Mouse (Mus musculus) skeletal muscle tissue, adult 2 months (tissue): ENCODE measurements at regions not wholly inside any gene's neighbourhood (a gene's known extent, or its start where the extent isn't known, plus 50 kb on each side); places are given as distances from the start of the nearest gene placed in this dataset.
A peak's percentile ranks its signal among the peaks of the same experiment; 100 is the strongest.
"Not testable (repeated sequence)": the region's sequence is repeated elsewhere in the genome, so short reads cannot be mapped to it uniquely, and the experiment has no call there.

Experiments used
- DNase-seq: peaks from one replicate; pipeline ENCODE4 v3.0.0-alpha.2; 2012; ENCODE audit warnings: low read depth, low spot score

DNA sequence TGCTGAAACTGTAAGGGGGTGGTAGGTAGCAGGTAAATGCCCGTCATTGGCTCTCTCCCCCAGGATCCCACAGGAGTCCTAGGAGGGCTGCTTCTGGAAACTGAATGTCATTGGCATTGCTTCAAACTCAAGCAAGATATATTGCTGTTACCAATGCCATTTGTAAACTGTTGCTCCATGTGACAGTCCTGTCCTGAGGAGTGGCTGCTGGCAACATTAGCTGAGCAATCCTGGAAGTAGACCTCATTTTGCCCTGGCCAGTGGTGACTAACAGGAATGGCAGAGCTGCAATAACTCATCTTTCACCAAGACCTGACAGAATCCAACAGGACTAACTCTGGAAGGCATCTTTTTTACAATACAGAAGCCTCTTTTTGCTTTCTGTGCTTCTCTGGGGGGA is 143.2 kb downstream of the Gm815 start:
- peak; percentile 12 for DNase-seq

DNA sequence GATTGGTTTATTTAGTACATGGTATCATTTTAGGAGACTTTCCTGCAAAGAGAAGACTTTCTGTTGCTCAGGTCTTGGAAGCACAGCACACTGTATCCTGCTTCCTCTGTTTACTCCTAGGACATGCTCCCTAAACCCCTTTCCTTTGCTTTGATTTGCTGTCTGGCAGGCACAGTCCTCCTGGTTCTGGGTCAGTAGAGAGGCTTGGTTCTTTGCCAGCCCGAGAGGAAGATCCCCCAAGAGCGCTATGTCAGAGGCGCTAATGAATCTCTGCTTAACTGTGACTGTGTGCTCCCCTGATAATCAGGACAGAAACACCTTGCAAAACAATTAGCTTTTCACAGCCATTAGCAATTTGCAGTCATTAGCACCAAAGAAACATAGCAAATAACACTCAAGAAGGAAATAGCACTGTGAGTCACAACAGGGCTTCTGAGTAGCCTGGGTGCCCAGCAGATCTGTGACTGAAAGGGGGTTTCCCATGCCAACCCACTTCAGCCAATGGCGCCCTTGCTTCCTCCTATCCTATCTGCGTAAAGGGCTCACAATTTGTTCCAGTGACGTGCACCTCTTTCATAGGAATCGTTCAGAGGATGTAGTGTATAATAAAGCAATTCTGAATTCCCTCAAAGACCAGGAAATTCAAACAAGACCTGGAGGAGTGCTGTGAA is 145.5 kb downstream of the Gm815 start:
- no peak for DNase-seq

- no peak for DNase-seq
These were observed 146.9 kb downstream of the Gm815 start for GRCm38 (mm10) chr19:27032621-27033020.

- DNase-seq = peak; percentile 18
These were observed 152.6 kb downstream of the Gm815 start for GRCm38 (mm10) chr19:27038298-27038697.

DNA sequence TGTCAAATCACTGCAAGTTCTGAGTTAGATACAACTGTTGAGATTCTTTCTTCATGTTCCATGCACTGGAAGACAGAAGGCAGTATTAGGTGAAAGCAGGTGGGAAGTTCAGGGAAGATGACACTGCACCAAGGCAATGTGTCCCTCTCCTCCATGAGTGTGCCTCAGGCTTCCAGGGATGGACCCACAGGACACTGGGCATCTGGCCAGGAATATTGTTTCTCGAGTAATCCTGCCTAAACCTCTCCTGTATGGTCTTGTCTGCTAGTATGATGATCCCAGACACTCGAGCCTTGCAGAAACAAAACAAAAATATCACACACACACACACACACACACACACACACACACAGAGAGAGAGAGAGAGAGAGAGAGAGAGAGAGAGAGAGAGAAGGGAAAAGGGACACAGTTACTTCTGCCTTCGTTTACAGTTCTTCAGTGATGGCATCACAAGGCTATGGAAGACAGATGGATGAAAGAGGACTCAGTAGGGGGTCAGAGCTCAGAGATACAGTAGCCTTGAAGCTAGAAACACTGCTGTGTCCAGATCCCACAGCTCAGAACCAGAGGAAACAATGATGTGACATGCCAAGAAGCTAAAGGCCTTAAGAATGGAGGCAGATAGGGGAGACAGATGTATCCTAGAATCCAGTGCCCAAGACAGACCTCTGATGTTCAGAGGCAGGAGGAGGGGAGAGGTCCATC is 154.8 kb downstream of the Gm815 start:
- DNase-seq = no peak

DNA sequence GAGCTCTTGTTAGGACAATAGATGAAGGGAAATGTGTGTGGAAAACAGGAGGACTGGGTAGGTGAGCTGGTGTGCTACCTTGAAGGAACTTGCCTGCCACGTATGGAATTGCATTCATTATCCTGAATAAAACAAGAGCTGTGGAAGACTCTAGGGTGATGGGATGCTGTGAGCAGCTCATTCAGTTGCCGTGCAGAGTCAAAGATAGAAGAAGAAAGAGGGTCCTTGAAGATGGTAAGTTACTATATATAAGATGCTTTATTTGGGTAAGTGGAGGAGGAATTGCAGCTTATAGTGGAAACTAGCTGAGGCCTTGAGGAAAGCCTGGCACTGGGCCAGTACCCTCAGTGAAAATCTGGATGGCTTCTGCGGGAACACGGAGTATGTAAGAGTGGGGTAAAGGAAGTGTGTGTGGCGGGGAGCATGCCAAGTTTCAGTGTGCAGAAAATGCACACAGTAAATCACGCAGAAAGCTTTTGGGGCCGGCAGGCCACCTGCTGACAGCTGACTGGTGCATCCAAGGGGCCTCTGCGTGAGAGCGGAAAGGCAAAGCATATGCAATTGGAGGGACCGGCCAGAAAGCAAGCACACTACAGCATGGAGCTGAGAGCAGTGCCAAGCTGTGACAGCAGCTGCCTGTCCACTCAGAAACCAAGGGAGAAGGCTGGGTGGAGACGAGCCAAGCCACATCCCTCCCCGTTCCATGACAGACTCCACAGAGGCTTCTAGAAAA is 149.7 kb upstream of the Vldlr start:
- DNase-seq = peak; percentile 4

DNA sequence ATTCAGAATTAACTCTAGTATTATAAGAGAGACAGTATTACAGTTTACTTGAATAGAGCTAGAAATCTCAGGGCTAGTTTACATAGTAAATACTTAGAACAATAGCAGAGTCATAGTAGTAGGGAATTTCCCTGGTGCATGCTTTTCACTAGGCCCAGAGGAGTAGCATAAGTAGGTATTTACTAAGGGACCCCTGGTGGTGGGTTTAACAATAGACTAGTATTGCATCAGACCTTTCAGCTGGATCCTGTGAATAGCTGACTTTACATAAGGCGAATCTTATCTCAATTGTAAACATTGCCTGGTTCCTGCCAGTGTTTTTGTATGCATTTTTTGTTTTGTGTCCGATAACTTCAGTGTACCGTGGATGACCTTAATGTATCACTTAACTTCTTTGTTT is 143.0 kb upstream of the Vldlr start:
- DNase-seq = no peak

GRCm38 (mm10) chr19:27075019-27075418 is 141.3 kb upstream of the Vldlr start:
- DNase-seq = no peak

DNA sequence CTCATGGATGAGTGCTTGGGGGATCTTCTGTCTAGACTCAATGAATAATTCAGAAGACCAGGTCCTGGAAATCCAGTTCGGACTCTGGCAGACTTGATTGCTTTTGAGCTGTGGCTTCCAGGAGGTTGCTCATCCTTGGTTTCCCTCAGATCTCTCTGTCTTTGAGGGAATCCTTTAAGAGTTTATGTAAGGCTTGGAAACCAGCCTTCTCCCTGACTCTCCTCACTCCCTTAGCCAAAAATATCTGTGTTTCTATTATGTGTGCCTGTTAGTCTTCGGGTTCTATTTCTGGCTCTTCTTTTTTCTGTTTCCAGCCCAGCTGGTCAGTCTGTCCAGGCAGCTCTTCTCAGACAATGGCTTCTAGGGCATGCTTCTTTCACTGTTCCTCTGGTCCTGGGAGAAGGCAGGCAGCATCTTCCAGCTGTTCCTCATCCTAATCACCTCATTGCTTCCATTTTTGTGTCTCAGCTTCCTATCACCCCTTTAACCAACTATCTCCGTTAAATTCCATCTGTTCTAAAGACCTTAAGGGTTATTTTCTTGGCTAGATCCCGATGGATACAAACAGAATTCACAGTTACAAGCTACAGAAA is 139.3 kb upstream of the Vldlr start:
- no peak for DNase-seq

DNA sequence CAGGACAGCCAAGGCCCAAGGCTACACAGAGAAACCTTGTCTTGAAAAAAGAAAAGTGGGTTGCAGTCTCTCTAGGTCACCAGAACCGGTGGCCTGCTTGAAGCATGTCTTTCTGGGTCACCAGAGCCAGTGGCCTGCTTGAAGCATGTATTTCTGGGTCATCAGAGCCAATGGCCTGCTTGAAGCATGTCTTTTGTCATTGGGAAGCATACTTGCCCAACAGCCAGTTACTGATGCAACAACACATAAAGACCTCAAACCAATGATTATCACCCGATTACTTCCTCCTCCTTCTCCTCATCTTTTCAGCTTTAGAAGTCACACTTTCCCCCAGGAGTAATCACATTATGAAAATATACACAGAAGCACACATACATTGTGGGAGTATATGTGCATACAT is 128.9 kb upstream of the Vldlr start:
- no peak for DNase-seq

- no peak for DNase-seq
These were observed 128.5 kb upstream of the Vldlr start for GRCm38 (mm10) chr19:27087833-27088232.

- no peak for DNase-seq
These were observed 127.2 kb upstream of the Vldlr start for GRCm38 (mm10) chr19:27089099-27089498.

- no peak for DNase-seq
These were observed 124.7 kb upstream of the Vldlr start for GRCm38 (mm10) chr19:27091603-27092002.

DNA sequence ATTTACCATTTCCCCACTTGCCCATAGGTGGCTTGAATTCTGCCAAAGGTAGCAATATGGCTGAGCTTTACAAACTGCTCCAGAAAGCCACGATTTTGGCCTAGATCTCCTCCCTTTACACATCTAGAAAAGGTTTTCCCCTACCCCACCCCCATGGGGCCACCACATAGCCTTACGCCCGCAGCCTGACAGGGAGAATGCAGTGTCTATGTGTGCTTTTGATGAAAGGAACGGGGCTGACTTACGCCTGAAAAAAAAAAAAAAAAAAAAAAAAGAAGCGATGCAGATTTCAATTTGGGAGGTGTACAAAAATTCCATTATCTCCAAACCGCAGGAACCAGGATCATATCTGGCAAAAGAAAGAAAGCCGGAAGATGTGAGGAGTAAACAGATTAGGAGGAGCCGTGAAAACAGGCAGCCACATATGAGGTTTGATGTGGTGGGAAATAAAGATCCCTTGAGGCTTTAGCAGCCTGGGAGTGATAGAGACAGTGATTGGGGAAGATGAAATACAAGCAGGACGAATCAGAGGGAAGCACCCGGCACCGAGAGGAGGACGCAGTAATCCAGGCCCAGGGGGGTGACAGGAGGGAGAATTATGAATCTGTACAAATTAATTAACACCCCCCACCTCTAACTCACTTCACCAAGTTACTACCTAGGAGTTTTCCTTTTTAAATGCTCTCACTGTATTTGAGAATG is 121.4 kb upstream of the Vldlr start:
- DNase-seq = no peak

GRCm38 (mm10) chr19:27099921-27100320 is 116.4 kb upstream of the Vldlr start:
- DNase-seq = peak; percentile 69

DNA sequence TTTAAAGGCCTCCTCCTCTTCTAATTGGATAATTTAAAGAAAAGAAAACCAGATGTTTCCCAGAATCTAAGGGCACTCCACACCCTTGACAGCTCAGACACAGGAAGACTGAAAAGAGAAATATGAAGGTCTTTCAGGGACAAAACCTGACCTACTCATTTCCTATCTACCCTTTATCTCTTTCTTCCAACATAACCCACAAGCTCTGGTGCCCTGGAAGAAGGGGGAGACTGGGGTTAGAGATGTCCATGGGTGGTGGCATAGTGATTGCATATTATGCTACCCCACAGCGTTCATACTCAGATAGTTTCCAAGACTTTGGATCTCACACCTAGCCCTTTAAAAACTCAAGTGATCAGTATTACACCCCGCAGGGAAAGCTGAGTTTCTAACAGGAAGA is 105.8 kb upstream of the Vldlr start:
- DNase-seq = no peak

DNA sequence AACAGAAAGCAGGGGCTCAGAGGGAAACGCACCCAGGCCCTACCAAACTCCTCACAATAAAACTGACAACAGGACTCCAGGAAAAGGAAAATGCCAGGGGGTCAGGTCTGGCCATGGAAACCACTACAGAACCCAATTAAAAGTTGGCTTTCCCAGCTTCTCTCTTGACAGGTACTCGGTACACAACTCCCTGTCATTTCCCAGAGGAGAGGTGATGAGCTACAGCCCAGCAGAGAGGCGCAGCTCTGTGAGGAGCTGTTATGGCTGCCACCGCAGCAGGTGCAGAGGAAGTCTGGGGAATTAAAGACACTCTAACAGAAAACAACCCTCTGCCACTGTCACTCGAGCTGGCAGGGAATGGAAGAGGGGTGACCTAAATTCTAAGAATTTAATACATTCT is 95.4 kb upstream of the Vldlr start:
- DNase-seq = no peak

DNA sequence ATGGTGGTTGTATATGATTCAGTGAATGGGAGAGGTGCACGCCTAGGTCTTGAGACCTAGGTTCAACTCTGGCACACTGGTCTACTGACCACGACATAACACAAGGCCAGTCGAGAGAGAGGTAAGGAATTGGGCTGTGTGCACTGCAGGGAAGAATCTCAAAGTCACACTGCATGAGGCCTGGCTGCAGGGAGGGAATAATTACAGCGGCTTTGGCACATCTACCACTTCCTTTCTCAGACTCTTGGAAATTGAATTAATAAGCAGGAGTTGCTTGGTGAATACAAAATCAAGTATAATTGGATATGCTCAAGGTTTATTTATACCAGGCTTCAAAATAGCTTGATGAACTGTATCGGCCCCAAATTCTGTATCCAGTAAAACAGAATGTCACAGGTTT is 93.9 kb upstream of the Vldlr start:
- no peak for DNase-seq

- DNase-seq = no peak
These were observed 93.0 kb upstream of the Vldlr start for GRCm38 (mm10) chr19:27123334-27123733.

- DNase-seq = peak; percentile 60
These were observed 92.3 kb upstream of the Vldlr start for GRCm38 (mm10) chr19:27123806-27124469.

GRCm38 (mm10) chr19:27128501-27128900 is 87.8 kb upstream of the Vldlr start:
- DNase-seq = not testable (repeated sequence)
